Mouse (Mus musculus) E14TG2a.4 (cell line): Measurements from ENCODE around the gene Evx1.

ENCODE experiments used
- CTCF ChIP-seq: conservative IDR thresholded peaks from 2 replicates; pipeline ENCODE4 v1.5.1; 2014; ENCODE audit warnings: low read length
- POU5F1 ChIP-seq: IDR thresholded peaks from 2 replicates; pipeline ENCODE4 v1.6.1; 2014; ENCODE audit warnings: low read length, borderline replicate concordance

DNA sequence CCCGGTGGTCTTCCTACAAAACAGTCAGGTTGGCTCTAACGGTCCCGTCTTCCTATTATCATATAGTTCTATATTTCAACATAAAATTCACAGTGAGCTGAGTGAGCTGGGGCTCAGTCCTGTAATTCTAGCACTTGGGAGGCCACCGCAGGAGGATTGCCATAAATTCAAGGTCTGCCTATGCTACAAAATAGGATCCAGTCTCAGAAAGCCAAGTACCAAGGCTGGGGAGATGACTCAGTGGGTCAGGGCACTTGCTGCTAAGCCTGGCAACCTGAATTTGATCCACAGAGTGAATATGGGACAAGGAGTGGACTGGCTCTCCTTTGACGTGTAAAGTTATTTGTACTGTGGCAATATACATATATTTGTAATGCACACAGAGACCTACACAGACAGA lies 29.4 kb upstream of the Evx1 start:
- TF ChIP-seq CTCF: no peak
- no peak for TF ChIP-seq POU5F1
